Mouse (Mus musculus): ENCODE data around the gene Cyp2t4.
A peak's percentile ranks its signal among the peaks of the same experiment; 100 is the strongest.

Cyp2t4 gene

DNA sequence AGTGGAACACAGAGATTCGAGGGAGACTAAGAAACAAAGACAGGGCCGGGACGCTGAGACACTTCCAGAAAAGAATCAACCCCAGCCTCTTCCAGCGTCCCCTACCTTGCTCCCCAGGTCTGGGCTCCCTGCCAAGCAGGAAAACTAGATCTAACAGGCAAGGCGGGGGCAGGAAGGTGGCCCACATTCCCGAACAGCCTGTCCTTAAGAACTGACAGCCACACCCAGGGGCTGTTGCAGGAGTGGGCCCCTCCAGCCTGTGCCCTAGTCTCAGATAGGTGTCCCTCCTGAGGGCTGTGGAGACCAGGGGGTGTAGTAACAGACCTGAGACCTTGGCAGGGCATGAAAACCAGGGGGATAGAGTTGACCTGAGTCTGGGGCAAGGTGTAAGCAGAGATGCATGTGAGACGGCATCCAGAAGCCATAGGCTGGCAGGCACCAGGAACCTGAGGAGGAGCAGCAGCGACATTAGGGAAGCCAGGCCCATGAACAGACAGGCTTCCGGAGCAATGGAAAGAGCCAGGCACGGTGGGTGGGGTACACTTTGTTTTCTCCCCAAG is at the start of gene Cyp2t4:
TSS of gene Cyp2t4 (plus strand) at position 510 of the 560 bp plus-strand sequence.
- DNase-seq = peak; percentile 65 to 77

DNA sequence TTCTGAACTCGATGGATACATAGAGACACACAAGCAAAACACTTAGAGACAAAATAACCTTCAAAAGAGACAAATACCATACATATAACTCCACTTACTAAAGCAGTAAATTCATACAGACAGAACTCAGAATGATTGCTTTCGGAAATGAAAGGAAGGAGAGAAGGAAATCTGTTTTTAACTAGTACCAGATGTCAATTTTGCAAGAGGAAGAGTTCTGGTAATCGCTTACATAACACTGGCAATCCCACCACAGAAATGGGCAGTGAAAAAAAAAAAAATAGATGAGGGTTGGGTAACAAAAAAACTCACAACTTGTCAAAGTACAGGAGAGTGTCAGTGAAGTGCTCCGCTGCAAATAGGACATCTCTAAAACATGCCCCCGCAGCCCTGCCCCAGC is 48.6 kb upstream of the Cyp2t4 start:
- no peak for DNase-seq

DNA sequence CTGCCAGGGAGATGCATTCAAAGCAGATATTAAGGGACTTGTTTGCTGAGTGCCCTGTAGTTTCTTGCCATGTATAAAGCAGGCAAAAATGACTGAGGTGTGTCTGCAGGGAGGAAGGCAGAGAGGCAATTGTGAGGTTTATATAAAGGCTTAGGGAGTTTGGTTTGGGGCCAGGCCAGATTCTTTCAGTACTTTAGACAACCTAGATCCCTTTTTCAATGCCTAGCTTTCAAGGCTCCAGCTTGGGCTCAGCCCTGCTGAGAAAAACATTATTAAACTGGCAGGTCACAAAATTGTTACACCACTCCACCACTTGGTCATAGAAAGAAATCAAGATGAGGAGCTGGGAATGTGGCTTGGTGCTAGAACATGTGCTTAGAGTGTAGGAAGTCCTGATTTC is 43.2 kb upstream of the Cyp2t4 start:
- no peak for DNase-seq

DNA sequence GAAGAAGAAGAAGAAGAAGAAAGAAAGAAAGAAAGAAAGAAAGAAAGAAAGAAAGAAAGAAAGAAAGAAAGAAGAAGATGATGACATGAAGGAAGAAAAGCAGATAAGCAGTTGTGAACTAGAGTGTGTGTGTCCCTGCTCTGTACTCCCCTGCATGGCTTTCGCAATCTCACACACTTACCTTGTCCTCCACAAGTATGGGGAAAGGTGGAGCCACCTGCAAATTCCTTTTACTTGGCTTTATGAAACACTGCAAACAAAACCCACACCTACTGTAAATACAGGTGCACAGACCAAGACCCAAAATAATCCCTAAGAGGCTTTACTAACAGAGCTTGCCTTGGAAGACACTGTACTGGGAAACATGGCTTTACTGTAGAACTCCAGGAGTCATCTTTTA is 42.5 kb upstream of the Cyp2t4 start:
- DNase-seq = peak in 1 of 2 experiments; percentile 36

DNA sequence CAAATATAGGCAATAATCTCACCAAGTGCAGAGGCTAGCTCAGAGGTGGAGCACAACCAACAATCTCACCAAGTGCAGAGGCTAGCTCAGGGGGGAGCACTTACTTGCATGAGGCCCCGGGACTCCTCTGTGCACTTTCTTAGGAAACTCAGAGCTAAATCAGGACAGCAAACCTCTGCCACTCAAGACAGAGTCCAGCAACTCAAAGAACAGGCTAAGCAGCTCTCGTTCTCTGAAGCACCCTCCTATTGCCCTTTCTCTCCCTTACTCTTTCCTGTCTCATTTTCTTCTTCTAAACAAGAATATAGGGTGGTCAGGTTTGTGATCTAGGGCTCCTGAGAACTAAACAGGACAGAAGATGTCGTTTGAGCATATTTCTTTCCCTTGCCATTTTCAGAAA is 41.5 kb upstream of the Cyp2t4 start:
- DNase-seq = no peak

DNA sequence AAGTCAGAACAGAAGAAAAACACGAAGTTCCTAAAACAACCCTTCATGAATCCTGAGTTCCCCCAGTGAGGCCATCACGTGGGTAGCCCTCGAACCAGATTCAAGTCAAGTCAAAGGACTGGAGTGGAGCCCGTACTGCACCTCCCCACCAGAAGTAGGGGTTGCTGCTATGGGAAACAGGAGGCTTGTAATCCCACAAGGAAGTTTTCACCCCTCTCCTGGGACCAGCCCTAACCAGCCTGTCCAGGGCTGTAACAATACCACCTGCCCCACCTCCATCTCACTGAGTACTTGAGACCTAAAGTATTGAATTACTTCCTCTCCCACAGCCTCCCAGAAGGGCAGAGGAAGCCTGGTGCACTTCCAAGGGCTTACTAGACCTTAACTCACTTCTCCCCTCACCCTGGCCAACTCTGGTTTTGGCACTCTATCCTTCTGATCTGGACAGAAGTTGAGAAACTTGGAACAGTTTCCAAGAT is 35.4 kb upstream of the Cyp2t4 start:
- DNase-seq = peak; percentile 48 to 74

DNA sequence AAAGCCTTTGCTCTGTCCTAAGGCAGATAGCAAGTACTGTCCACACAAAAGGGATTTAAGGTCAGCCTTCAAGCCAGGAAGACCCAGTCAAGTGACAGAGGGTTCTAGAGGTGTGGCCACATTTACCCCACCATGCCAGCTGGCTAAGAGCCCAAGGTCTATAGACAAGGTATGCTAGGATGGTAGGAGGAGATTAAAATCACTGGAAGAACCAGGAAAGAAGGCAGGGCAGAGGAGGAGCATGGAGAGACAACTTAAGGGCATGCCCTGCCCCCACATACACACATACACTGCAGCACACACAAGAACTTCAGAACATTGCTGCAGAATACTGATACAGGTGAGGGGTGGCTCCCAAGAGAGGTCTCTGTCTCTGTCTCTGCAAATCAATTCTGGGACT is 33.8 kb upstream of the Cyp2t4 start, which contains the start of gene Cyp2f2:
TSS of gene Cyp2f2 (plus strand) at position 234 of the 400 bp plus-strand sequence.
- DNase-seq = peak; percentile 27 to 29

DNA sequence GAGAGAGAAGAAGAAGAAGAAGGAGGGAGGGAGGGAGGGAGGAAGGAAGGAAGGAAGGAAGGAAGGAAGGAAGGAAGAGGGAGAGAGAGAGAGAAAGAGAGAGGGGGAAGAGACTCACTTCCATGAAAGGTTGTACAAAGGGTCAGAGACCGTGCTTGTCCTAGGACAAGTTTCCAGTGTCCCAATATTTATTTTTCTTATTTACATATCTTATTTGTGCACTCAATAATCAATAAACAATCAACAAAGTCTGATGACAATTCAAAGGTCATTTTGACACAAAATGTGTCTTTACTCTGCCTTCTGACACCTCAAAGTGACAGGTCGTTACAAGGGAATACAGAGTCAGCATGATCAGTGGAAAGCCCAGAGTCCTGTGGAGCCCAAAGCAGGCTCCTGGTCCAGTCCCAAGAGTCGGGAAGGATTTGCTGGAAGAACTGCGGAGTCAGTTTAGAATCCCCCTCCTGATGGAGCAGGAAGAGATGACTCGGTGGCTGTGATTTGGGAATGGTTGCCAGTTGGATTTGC is 29.1 kb upstream of the Cyp2t4 start:
- DNase-seq = no peak

DNA sequence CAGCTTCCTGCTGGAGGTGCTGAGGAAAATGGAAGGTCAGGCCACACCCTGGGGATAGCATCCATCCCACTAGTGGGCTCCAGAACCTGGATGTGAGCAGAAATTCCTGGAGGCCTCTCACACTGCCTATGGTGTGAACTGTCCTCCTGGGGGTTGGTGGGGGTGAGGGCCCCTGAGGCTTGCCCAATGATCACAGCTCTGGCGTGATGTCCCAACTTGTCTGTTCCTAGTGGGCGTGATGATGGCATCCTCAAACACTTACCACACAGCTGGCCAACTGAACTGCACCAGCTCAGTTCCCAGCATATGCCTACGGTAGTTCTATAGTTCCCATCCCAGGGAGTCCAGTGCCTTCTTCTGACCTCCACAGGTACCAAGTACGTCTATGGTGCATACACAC is 28.5 kb upstream of the Cyp2t4 start:
- no peak for DNase-seq

DNA sequence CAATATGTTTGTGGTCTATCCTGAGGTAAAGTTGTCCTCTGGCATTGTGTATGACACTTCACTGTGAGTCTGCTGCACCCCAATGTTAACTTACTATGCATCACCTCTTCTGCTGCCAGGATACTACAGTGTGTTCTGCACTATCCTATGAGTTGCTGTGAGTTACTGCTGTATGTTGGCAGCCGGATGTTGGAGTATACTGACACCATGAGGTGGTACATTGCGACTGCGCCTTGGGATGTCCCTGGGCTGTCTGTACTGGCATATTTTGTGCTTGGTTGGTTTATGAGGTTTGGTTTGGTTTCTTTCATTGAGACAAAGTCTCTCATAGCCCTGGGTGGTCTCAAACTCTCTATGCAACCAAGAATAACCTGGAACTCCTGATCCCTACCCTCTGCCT is 25.4 kb upstream of the Cyp2t4 start:
- DNase-seq = peak; percentile 41 to 62

DNA sequence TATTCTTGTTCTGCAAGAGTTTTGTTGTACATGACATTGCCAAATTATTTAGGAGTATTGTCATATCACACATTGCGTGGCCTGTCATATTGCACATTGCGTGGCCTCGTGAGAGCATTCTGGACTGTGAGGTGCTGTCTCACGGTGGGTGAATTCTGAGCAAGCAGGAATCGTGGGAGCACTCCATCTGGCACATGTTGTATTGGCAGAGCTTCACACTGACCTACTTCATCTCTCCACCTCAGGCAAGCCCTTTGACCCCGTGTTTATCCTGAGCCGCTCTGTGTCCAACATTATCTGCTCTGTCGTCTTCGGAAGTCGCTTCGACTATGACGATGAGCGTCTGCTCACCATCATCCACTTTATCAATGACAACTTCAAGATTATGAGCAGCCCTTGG is 24.6 kb upstream of the Cyp2t4 start:
- no peak for DNase-seq

DNA sequence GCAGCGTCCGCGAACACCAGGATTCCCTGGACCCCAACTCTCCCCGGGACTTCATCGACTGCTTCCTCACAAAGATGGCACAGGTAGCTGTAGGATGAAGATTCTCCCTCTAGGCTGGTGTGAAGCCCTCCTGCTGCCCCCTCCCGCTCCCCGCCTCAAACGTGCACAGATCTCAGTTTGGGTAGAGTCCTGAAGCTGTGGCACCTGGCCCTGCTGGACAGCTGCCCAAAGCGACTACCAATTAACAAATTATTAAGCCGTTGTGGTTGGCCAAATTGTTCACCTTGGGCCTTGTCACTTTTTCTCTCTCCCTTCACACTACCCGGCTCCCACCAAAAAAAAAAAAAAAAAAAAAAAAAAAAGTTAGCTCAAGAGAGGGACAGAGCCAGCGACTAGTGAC is 23.7 kb upstream of the Cyp2t4 start:
- no peak for DNase-seq

DNA sequence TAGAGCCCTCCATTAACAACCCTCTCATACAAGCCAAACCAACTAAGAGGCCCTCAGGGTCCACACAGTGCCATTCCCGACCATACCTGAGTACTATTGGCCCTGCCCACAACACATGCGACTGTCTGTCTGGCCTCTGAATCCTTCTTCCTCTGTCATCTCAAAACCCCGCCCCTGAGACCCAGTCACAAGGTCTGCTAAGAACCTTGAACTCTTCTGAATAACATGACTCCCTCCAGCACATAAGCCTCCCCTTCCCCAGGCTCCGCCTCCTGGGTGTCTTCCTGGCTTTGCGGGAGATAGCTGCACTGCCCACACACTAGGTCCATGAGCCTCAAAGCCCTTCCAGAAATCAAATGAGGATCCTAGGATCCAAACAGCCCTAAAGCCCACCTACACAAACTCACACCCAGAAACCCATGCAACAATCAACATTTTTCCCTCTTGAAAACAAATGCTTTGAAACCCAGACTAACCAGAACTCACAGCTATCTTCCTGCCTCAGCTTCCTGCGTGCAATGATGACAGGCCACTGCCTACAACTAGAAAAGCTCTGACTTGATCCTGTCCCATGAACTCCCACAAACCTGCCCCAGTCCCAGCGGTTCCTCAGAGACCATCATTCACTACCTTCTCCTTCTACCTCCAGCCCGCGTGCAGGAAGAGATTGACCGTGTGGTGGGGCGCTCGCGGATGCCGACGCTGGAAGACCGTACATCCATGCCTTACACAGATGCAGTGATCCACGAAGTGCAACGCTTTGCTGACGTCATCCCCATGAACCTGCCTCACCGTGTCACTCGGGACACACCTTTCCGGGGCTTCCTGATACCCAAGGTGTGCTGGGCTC is 22.8 kb upstream of the Cyp2t4 start:
- no peak for DNase-seq

DNA sequence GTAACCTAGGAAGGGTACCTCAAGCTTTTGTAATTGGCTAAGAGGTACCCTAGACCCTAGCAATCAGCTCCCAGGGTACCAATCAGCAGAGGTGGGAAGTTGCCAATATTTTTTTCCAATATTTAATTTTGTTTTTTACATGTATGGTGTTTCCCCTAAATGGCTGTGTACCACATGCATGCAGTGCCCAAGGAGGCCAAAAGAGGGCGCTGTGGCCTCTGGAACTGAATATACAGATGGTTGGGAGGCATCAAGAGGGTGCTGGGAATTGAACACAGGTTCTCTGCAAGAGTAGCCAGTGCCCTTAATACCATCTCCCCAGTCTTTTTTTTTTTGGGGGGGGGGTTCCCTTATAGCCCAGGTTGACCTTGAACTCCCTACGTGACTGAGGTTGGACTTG is 22.1 kb upstream of the Cyp2t4 start:
- no peak for DNase-seq

DNA sequence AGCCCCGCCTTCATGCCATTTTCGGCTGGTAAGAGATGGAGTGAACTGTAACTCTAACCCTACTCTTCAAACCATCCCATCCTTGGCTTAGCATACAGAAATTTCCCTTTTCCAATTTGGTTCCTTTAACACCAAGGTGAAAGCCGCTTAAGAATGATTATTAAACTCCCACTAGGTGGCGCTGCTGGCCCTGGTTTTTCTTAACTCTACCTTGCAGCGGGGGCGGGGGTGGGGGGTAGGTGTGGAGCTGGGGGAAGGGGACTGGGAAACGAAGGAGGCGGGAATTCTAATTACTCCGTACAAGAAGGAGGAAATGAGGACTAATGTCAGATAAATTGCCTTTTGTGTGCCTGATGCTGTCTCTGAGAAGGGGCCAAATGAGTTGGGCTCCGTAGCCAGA is 20.9 kb upstream of the Cyp2t4 start:
- DNase-seq = peak in 1 of 2 experiments; percentile 60

DNA sequence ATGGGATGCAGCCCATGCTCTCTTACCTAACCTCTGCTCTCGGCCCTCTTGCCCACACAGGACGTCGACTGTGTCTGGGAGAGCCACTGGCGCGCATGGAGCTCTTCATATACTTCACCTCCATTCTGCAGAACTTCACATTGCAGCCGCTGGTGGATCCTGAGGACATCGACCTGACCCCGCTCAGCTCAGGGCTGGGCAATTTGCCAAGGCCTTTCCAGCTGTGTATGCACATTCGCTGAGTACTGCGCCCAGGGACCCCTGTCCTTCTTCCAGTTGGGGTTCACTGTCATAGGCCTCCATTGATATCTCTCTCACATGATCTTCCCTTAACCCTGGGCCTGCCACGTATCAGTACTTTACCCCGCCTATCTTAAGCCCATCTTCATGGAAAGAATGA is 20.4 kb upstream of the Cyp2t4 start:
- DNase-seq = peak; percentile 37 to 47

DNA sequence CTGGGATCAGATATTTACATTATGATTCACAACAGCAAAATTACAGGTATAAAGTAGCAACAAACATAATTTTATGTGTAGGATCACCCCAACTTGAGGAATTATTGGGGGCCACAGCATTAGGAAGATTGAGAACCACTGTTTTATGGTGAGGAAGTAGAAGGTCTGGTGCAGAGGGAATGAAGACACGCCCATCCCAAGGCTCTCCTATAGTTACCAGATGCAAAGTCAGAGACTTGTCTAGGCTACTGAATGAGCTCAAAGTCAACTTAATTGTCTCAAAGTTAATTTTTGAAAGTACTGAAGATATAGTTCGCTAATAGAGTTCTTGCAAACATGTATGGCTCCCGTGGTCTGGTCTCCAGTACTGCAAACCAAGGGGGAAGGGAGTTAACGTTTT is 19.8 kb upstream of the Cyp2t4 start:
- DNase-seq = no peak

DNA sequence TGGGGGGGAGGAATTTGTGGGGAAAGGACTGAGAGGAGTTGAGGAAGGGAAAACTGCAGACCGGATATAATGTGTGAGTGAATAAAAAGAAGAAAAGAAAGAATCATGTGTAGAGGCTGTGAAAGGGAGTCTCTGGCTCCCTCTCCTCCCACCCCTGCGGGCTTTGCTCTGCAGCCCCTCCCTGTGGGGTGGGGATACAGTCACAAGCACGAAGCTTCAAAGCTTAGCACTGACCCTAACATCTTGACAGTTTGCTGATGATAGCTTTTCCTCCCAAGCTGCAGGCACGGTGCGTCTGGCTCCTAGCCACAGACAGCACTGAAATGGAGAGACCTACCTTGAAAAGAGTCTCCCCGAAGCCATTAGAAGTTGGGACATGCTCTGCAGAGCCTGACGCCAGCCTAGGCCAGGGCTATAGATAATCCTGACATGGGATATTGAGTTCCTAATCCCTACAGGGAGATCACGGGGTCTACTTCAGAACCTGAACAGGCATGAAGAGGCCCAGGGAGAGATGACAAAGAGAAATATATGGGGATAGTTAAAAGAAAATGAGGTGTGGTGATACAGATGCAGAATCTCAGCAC is 17.0 kb upstream of the Cyp2t4 start:
- DNase-seq = no peak

DNA sequence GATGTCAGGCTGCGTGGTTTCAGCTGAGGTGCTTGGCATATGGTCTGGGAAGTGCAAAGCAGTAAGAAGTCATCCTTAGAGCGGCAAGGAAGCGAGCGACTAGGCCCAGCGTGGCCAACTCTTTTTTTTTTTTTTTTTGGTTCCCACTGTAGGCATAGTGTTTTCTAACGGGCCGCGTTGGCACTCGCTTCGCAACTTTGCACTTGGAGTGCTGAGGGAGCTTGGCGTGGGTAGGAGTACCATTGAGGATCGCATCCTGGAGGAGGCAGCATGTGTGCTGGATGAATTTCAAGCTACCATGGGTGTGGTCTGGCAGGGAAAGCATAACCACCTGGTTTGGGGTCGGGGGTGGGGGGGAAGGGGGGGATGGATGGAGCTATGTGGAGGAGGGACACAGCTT is 2.5 kb downstream of the Cyp2t4 start:
- DNase-seq = no peak

DNA sequence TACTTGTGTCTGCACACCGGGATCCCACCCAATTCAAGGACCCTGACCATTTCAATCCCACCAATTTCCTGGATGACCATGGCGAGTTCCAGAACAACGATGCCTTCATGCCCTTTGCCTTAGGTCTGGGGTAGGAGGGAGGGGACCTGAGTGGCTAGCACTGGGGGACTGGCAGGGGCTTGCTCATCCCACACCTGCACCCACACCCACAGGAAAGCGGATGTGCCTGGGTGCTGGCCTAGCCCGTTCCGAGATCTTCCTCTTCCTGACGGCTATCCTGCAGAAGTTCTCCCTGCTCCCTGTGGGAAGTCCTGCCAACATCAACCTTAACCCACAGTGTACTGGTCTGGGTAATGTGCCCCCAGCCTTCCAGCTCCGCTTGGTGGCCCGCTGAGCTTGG is 4.7 kb downstream of the Cyp2t4 start:
- DNase-seq = no peak

DNA sequence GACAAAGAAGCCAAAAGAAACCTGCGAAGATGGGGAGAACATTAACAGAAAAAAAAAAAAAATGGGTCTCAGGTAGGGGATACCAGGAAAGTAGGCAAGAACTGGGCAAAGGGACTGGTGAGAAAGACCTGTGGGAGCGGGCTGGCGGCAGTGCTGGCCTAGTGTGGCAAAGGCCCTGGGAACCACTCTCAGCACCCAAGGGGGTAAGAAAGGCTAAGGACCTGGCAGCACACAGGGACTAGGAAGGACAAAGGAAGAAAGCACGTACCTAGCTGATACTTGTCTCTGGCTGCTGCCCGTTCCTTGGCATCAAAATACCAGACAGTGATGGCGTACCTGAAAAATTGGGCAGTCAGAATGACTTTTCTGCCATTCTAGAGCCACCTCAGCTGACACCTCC is 5.7 kb downstream of the Cyp2t4 start:
- no peak for DNase-seq

DNA sequence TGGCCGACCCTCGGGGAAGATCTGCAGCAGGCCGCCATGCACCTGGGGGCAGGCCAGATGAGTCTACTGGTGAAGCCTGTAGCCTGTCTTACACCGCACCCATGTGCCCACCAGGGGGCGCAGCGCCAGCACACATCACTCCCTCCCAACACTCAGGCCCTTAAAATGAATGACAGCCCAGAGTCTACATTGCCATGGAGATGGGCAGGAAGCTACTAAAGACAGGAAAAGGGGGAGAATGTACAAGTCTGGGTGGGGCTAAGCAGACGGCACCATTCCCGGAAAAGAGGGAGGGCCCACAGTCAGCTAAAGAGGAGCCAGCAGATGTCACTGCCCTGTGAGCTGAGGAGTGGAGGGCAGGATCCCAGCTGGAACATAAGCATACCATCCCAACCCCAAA is 6.4 kb downstream of the Cyp2t4 start:
- DNase-seq = peak; percentile 93

DNA sequence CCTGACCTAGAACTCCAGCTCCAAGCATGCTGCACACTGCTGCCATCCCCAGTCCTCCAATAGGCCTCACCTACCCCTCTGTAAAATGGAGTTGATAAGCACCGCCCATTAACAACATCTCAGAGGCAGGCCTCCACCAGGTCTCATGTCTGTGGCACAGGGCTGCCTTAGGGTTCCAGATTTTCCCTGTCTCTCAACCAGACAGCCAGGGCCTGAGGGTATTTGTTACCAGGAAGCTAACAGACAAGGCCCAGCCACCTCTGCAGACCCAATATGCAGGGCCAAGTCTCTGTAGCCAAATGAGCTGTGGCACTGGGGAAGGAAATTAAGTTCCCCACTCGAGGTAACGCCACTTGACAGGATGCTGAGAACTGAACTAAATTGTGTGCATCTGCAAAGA is 7.4 kb downstream of the Cyp2t4 start:
- DNase-seq = no peak

DNA sequence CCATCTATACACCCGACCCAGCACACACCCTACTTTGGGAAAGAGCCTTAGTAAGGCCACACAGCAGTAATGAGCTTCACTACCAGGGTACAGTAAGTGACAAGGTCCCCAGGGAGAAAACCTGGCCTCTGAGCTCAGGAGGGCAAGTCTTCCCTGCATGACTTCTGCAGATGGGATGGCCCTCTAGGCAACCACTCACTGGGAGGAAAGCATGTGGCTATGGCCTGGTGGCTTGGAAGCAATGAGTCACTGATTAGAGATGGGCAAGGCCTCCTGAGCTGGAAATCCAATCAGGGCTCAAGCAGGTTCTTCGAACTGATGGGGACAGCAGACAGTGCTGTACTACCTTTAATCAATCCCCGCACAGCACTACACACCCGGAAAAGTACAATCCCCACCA is 8.2 kb downstream of the Cyp2t4 start:
- no peak for DNase-seq
